ENCODE assay signal across 20 mouse cellular contexts in the genomic region with DNA sequence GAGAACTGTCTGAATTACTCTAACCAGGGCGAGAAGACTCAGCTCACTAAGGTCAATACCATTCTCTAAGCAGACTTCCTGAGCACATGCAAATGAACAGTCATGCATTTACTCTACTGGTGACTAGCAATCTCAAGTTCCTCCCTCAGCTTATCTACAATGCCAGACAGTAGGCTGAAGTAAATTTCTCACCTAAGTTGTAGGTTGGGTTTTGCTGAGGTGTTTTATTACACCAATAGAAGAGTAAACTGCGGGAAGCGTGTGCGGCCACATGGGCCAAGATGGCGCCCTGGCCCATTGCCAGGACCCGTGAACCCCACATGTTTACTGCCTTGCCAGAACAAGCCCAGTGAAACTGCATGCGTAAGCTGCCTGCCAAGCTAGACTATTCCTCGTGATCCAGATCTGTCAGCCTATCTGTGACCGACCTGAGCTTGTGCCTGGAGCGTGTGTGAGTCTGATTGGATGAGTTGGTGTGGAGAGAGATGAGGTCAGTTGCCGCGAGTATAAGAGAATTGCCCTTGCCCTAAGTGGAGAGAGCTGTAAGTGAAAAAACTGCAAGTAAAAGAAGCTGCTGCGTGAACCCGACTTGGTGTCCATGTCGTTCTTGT. TPM values are rescaled to one million over a fixed set of nuclear protein-coding genes. Genes with fewer than 3 reads are reported as not detected.
DNase-seq lines count a peak whose midpoint lies in the region; ATAC-seq and TF ChIP-seq lines count a peak whose summit lies in the region.
"Had no signal": no experiment of that assay in that cellular context is flagged by ENCODE, and none has a peak within 500 bp of the region (broad histone marks: within the 10 kb centered on the region; RNA-seq: fewer than 3 reads in every experiment).

No protein-coding gene starts in this region.

- H3K36me3 ChIP-seq in G1E (replicated peaks) = no peaks in the 10 kb centered on the region

- no peaks in the 10 kb centered on the region; the same call in 1 of the 2 replicates for H3K27me3 ChIP-seq in G1E (ENCODE audit: insufficient read depth, low read length)
- H3K27me3 ChIP-seq: embryonic facial prominence, embryonic 12.5 days had no signal

- DNase-seq in cerebellum, postnatal 10 days = peak; percentile 25 to 31
- no peak for DNase-seq in cerebellum, postnatal 25 days
- DNase-seq in G1E (ENCODE audit: low spot score) = peak; percentile 13
- DNase-seq in brain, embryonic 14.5 days (ENCODE audit: low read depth) = peak; percentile 17
- DNase-seq in testis, postnatal 14 days (ENCODE audit: low spot score) = no peak
- no peak for DNase-seq in cerebellum, adult 9-10 months
- DNase-seq: adrenal gland, postnatal 36 days; cerebellum, adult 18-20 months; forebrain, postnatal 0 days; heart, postnatal 10 days; lung, adult 18-20 months; retina, postnatal 1 day; right cerebral cortex, postnatal 4 days; thymus, postnatal 14 days had no signal

- H3K4me3 ChIP-seq in G1E (ENCODE audit: low read depth, low read length) = no peak overlapping the region; the same call in 1 of the 2 replicates
- H3K4me3 ChIP-seq: embryonic facial prominence, embryonic 12.5 days; heart, embryonic 10.5 days had no signal

- ATAC-seq in G1E (ENCODE audit: extremely low read depth, insufficient number of reproducible peaks, low FRiP score, poor library complexity, severe bottlenecking) = peak; percentile 61
- peak; percentile 63 for ATAC-seq in megakaryocyte progenitor cell, adult 5-6 weeks (replicated peaks; ENCODE audit: poor library complexity)
- ATAC-seq in frontal cortex, adult (ENCODE audit: low TSS enrichment) = no peak
- ATAC-seq: CD4-positive, CD25-positive, alpha-beta regulatory T cell, adult 4 months; forebrain, postnatal 0 days; Patski had no signal

- no peak for TF ChIP-seq POLR2A in brain, embryonic 14.5 days (IDR thresholded peaks at IDR 0.05; ENCODE audit: borderline replicate concordance, extremely low read depth, insufficient read depth, insufficient read length, poor library complexity, severe bottlenecking)

- no peaks in the 10 kb centered on the region for H3K9me3 ChIP-seq in G1E (replicated peaks)
- H3K9me3 ChIP-seq: embryonic facial prominence, embryonic 12.5 days; heart, embryonic 10.5 days had no signal

- peaks cover 18% of the 10 kb centered on the region for H3K4me1 ChIP-seq in G1E (ENCODE audit: insufficient read depth, low read depth, low read length)
- H3K4me1 ChIP-seq: embryonic facial prominence, embryonic 12.5 days; heart, embryonic 10.5 days had no signal

- TF ChIP-seq CTCF in G1E (IDR thresholded peaks at IDR 0.05; ENCODE audit: low read depth, low read length) = no peak
- no peak for TF ChIP-seq CTCF in brain, embryonic 14.5 days (IDR thresholded peaks at IDR 0.05; ENCODE audit: borderline replicate concordance, extremely low read depth, insufficient read depth, insufficient read length)

RNA-seq across cellular contexts. Expression of a gene that starts 29.4 kb away (rescaled TPM):
- total RNA-seq in G1E (2014; fragmentation: Nextera tagmentation) (not detected in 2 replicates), G1E (2017) (0.05 and 0.06 TPM in 2 replicates)
- polyA plus RNA-seq in G1E (2012) = 0.01 and 0.04 TPM in 2 replicates
- 115 and 127 TPM in 2 replicates for polyA plus RNA-seq in brain, embryonic 14.5 days (2012; rRNA removed)
- not detected in 2 replicates for total RNA-seq in megakaryocyte progenitor cell, adult 5-6 weeks (2015)
- total RNA-seq in megakaryocyte progenitor cell, adult 5-6 weeks (2017) = not detected in 2 replicates
- polyA plus RNA-seq: Patski had no signal

RNA-seq across cellular contexts. Expression of a gene that starts 36.5 kb away (rescaled TPM):
- total RNA-seq in G1E (2014; fragmentation: Nextera tagmentation) (not detected in 2 replicates), G1E (2017) (0.06 and 0.11 TPM in 2 replicates)
- polyA plus RNA-seq in G1E (2012) = not detected in 2 replicates
- polyA plus RNA-seq in brain, embryonic 14.5 days (2012; rRNA removed) = 2.0 TPM in 2 replicates
- not detected in 2 replicates for total RNA-seq in megakaryocyte progenitor cell, adult 5-6 weeks (2015)
- total RNA-seq in megakaryocyte progenitor cell, adult 5-6 weeks (2017) = not detected in 2 replicates
- polyA plus RNA-seq: CD4-positive, CD25-positive, alpha-beta regulatory T cell, adult 4 months; Patski had no signal

Comparison
In these comparisons a context has a peak if more than half of its experiments do, and no peak if none do; other contexts are left out.
1. DNase-seq: peak in cerebellum, postnatal 10 days (2 of 2), G1E (single experiment) and brain, embryonic 14.5 days (single experiment); none in cerebellum, postnatal 25 days (0 of 2), testis, postnatal 14 days (single experiment) and cerebellum, adult 9-10 months (single experiment).